Mouse (Mus musculus) heart, postnatal 0 days (tissue): ENCODE data around the gene Hoxa3. TPM values are rescaled to one million over a fixed set of nuclear protein-coding genes. Genes with fewer than 3 reads are reported as not detected.

ENCODE experiments used
- ATAC-seq: fragments of 200-750 bp; cut with Nextera tagmentation; 2 replicates; pipeline ENCODE4 v1.8.0; 2017; ENCODE audit warnings: low read depth, moderate number of reproducible peaks, moderate library complexity; ENCODE audit not compliant: insufficient read depth
- DNase-seq: peaks from one replicate; pipeline ENCODE4 v3.0.0-alpha.2; 2016; ENCODE audit warnings: low spot score
- H3K27ac ChIP-seq: fragments of 300-500 bp; sonication (generic); 2 replicates; pipeline ENCODE4 v1.5.1; 2014; ENCODE audit warnings: low read depth, mild to moderate bottlenecking
- H3K27me3 ChIP-seq: fragments of 300-500 bp; sonication (generic); 2 replicates; pipeline ENCODE4 v1.6.1; 2014; ENCODE audit warnings: low read length, mixed read lengths; ENCODE audit not compliant: control insufficient read depth, insufficient read depth
- H3K36me3 ChIP-seq: fragments of 300-500 bp; sonication (generic); replicated peaks from 2 replicates; pipeline ENCODE4 v1.6.1; 2014; ENCODE audit warnings: low read length, mixed read lengths; ENCODE audit not compliant: control insufficient read depth, insufficient read depth
- H3K4me1 ChIP-seq: fragments of 300-500 bp; sonication (generic); 2 replicates; pipeline ENCODE4 v1.6.1; 2014; ENCODE audit warnings: antibody characterized with exemption; ENCODE audit not compliant: control insufficient read depth, insufficient read depth
- H3K4me2 ChIP-seq: fragments of 300-500 bp; sonication (generic); 2 replicates; pipeline ENCODE4 v1.6.1; 2014; ENCODE audit warnings: low read depth, mild to moderate bottlenecking, low read length, moderate library complexity
- H3K4me3 ChIP-seq: fragments of 300-500 bp; sonication (generic); 2 replicates; pipeline ENCODE4 v1.5.1; 2014; ENCODE audit warnings: low read depth, low read length
- H3K9ac ChIP-seq: fragments of 300-500 bp; sonication (generic); replicated peaks from 2 replicates; pipeline ENCODE4 v1.6.1; 2014; ENCODE audit warnings: low read depth, low read length, mixed read lengths
- H3K9me3 ChIP-seq: fragments of 300-500 bp; sonication (generic); replicated peaks from 2 replicates; pipeline ENCODE4 v1.6.1; 2016; ENCODE audit warnings: low read length; ENCODE audit not compliant: control insufficient read depth
- CTCF ChIP-seq: IDR thresholded peaks from 2 replicates; pipeline ENCODE4 v1.5.1; 2016; ENCODE audit warnings: antibody characterized with exemption, control low read depth, low read depth
- EP300 ChIP-seq: IDR thresholded peaks from 2 replicates; pipeline ENCODE4 v1.6.1; 2016; ENCODE audit warnings: antibody characterized with exemption, low read depth
- WGBS: fragments of 180-500 bp; shearing (Covaris S2); extraction: QIAGEN DNeasy Blood & Tissue Kit; methylation state at CpG from one replicate; pipeline ENCODE4 v1.1.7; 2014; 5-methylcytosine and 5-hydroxymethylcytosine counted together
- polyA plus RNA-seq: library from polyadenylated mRNA; unstranded; fragments of >200 nt; fragmentation: Nextera tagmentation; extraction: Ambion mirVana; gene quantifications from 2 replicates; pipeline ENCODE4 v1.2.1, GENCODE M21; 2015
- total RNA-seq: library from RNA; depleted of rRNA; stranded (reverse); fragments of >200 nt; gene quantifications from 2 replicates; pipeline ENCODE4 v1.2.3, GENCODE M21; 2014; ENCODE audit warnings: low replicate concordance

The Hoxa3 gene
- total and polyA plus RNA-seq, 2 experiments from 2014 or later: 0.37 TPM; not detected in 1

GRCm38 (mm10) chr6:52259811-52260261, 46.7 kb upstream of the Hoxa3 start:
- Histone ChIP-seq H3K4me1 (peaks cover 6% of the 10 kb centered on the region; the same call in 1 of the 2 replicates), H3K27me3 (peaks cover 95% of the 10 kb centered on the region), H3K9ac (no peak overlapping the region), H3K27ac (no peak overlapping the region), H3K9me3 (no peaks in the 10 kb centered on the region), H3K4me3 (peak overlapping the region; percentile 28), H3K36me3 (no peaks in the 10 kb centered on the region), H3K4me2 (peak overlapping the region; percentile 57; the same call in 1 of the 2 replicates)
- ATAC-seq (no peak), DNase-seq (no peak)
- WGBS: 1% methylated on average over 37 of the region's 39 CpGs
- TF ChIP-seq CTCF (no peak), EP300 (no peak)

GRCm38 (mm10) chr6:52259081-52259790, 46.1 kb upstream of the Hoxa3 start:
- H3K27me3 ChIP-seq: peaks cover 95% of the 10 kb centered on the region

GRCm38 (mm10) chr6:52256956-52257355, 43.8 kb upstream of the Hoxa3 start:
- no peak overlapping the region for H3K9ac ChIP-seq
- 0% methylated on average over 6 of the region's 6 CpGs for WGBS
- H3K36me3 ChIP-seq: no peaks in the 10 kb centered on the region
- H3K4me1 ChIP-seq: peaks cover 6% of the 10 kb centered on the region; the same call in 1 of the 2 replicates
- TF ChIP-seq EP300 (no peak), CTCF (peak; percentile 77)
- no peak overlapping the region for H3K4me3 ChIP-seq
- no peaks in the 10 kb centered on the region for H3K9me3 ChIP-seq
- DNase-seq (peak; percentile 72), ATAC-seq (no peak)
- peaks cover 95% of the 10 kb centered on the region for H3K27me3 ChIP-seq
- no peak overlapping the region for H3K4me2 ChIP-seq
- H3K27ac ChIP-seq: no peak overlapping the region

More at GRCm38 (mm10) chr6:52259081-52259790, 46.1 kb upstream of the Hoxa3 start:
- no peak overlapping the region for H3K9ac ChIP-seq
- H3K4me2 ChIP-seq: no peak overlapping the region
- H3K36me3 ChIP-seq: no peaks in the 10 kb centered on the region
- no peak for TF ChIP-seq CTCF
- TF ChIP-seq EP300: no peak
- H3K9me3 ChIP-seq: no peaks in the 10 kb centered on the region
- H3K27ac ChIP-seq: no peak overlapping the region
- under 1% methylated on average over 25 of the region's 25 CpGs for WGBS
- H3K4me1 ChIP-seq: peaks cover 6% of the 10 kb centered on the region; the same call in 1 of the 2 replicates
- ATAC-seq (no peak), DNase-seq (no peak)
- peak overlapping the region; percentile 28 for H3K4me3 ChIP-seq

DNA sequence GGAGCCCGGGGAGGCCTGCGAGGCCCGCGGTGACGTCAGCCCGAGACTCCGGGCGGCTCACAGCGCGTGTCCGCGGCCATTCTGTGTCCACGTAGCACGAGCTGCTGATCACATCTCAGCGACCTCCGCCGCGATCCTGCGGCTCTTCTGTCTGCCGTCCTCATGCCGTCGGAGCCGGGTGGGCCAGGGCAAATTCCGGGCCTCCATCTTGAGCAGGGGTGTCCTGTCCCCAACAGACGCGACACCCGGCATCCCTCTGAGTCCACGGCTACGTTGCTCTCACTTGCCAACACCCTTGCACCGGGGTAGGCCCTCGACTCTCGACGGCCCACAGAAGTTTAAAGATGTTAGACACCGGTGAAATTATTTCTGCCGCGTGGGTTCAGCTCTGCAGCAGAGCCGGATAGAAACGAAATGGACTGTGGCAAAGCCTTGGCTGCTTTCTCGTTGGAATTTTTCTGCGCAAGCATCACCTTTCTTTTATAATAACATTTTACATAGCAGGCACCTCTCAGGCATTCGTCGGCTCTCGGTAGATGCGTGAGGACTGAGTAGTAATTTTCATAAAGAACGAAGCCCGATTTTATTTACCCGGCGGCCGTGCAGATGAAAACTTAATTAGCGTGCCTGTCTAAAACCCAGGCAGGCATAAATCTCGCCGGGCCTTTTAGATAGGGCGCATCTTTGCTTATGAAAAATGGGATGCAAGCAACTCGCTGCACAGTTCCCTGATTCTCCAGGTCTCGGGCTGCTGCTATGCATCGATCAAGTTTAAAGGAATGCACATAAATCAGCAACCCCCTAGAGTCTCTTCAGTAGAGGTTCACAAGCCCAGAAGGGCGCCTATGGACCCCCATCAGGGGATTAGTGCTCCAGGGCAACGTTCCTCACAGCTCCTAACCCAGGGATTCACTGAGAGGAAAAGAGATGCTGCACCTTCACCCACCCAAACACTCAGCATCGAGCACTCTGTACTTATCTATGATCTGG, 40.7 kb upstream of the Hoxa3 start:
- H3K27me3 ChIP-seq: peaks cover 97% of the 10 kb centered on the region
- H3K4me1 ChIP-seq: no peaks in the 10 kb centered on the region
- 0 out of 2 replicates have a peak overlapping the region, but pooled peaks have one; percentile 2 for H3K4me2 ChIP-seq
- H3K9ac ChIP-seq: no peak overlapping the region
- 0 out of 2 replicates have a peak overlapping the region, but pooled peaks have one; percentile 12 for H3K4me3 ChIP-seq
- no peak overlapping the region for H3K27ac ChIP-seq
- H3K9me3 ChIP-seq: no peaks in the 10 kb centered on the region
- 2% methylated on average over 59 of the region's 59 CpGs for WGBS
- TF ChIP-seq EP300: no peak
- TF ChIP-seq CTCF: no peak
- no peak for DNase-seq
- H3K36me3 ChIP-seq: no peaks in the 10 kb centered on the region
- no peak for ATAC-seq

GRCm38 (mm10) chr6:52252775-52253376, 39.7 kb upstream of the Hoxa3 start:
- H3K9ac ChIP-seq: no peak overlapping the region
- no peak for TF ChIP-seq CTCF
- no peak for TF ChIP-seq EP300
- peak overlapping the region; percentile 12; the same call in 1 of the 2 replicates for H3K4me3 ChIP-seq
- H3K27me3 ChIP-seq: peaks cover 97% of the 10 kb centered on the region
- no peak overlapping the region for H3K27ac ChIP-seq
- ATAC-seq: no peak
- H3K36me3 ChIP-seq: no peaks in the 10 kb centered on the region
- WGBS: 2% methylated on average over 35 of the region's 35 CpGs
- H3K4me2 ChIP-seq: no peak overlapping the region
- H3K4me1 ChIP-seq: no peaks in the 10 kb centered on the region
- no peak for DNase-seq
- H3K9me3 ChIP-seq: no peaks in the 10 kb centered on the region
